Mouse (Mus musculus) left cerebral cortex, postnatal 10 days (tissue): ENCODE measurements around the gene Fam114a1. TPM values are rescaled to one million over a fixed set of nuclear protein-coding genes. Genes with fewer than 3 reads are reported as not detected.
A peak's percentile ranks its signal among the peaks of the same experiment; 100 is the strongest.

Experiments used
- DNase-seq, 2 experiments: peaks; one replicate each; pipeline ENCODE4 v3.0.0; 2021 to 2022; ENCODE audit warnings: low spot score in 2 of 2, mixed read lengths in 1 of 2; ENCODE audit errors: extremely low spot score in 1 of 2
- intact Hi-C: fragments of 180-260 bp; cut with DNase I; formaldehyde crosslinking; loops from one replicate; pipeline ENCODE4 v1.15.1; 2025
- total RNA-seq, 2 experiments: library from RNA; stranded (reverse); gene quantifications; 2 replicates each; pipeline ENCODE4 v1.2.3; 2021

Gene Fam114a1
- total RNA-seq, 2 experiments from 2014 or later: 7.2 to 8.4 TPM

- DNase-seq: no peak
Observed at GRCm38 (mm10) chr5:65002940-65003824, 33.3 kb downstream of the Fam114a1 start.

GRCm38 (mm10) chr5:65003946-65004535 lies 34.2 kb downstream of the Fam114a1 start:
- DNase-seq: no peak
- intact Hi-C loops: loop anchor here (1.0 to 10.0 kb wide), 3 partner anchors 128 to 391 kb away; partner anchors contain the start of genes Lias and Rpl9

More at GRCm38 (mm10) chr5:65002940-65003824, 33.3 kb downstream of the Fam114a1 start:
- intact Hi-C loops: loop anchor here (1.0 to 10.0 kb wide), 3 partner anchors 129 to 392 kb away; partner anchors contain the start of genes Lias and Rpl9

- DNase-seq: no peak
- intact Hi-C loops: loop anchor here (10.0 kb wide), 1 partner anchor 390 kb away; the partner anchor contains the start of genes Lias and Rpl9
Observed at GRCm38 (mm10) chr5:65005251-65005650, 35.4 kb downstream of the Fam114a1 start.

DNA sequence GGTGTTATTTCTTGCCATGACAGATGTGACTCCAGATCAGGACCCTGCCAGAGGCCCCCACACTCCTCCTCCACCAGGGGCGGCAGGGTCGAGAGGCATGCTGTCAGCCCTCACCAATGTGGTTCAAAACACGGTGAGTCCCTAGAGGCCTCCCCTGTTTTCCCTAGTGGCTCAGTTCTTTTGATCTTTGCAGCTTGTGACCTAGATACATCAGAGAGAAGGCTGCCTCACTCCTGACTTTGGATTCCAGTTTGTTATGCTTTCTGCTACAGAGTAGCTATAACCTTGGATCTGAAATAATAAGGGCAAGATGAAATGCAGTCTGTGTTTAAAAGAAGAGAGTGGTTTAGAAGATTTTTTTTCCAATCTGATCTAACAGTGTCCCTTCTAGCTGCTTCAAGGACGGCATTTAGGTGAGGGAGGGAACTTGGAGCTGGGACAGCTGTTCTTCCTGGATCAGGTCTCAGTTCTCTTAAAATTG lies 36.2 kb downstream of the Fam114a1 start:
- intact Hi-C loops: loop anchor here (10.0 kb wide), 1 partner anchor 389 kb away; the partner anchor contains the start of genes Lias and Rpl9
- DNase-seq: peak in 1 of 2 experiments; percentile 82

- intact Hi-C loops: no loop called here
- no peak for DNase-seq
Observed at GRCm38 (mm10) chr5:65011901-65012573, 42.2 kb downstream of the Fam114a1 start.

- no peak for DNase-seq
- intact Hi-C loops: no loop called here
Observed at GRCm38 (mm10) chr5:65015508-65015907, 45.6 kb downstream of the Fam114a1 start.

GRCm38 (mm10) chr5:65019109-65019508 lies 49.2 kb downstream of the Fam114a1 start:
- intact Hi-C loops: no loop called here
- DNase-seq: no peak

DNA sequence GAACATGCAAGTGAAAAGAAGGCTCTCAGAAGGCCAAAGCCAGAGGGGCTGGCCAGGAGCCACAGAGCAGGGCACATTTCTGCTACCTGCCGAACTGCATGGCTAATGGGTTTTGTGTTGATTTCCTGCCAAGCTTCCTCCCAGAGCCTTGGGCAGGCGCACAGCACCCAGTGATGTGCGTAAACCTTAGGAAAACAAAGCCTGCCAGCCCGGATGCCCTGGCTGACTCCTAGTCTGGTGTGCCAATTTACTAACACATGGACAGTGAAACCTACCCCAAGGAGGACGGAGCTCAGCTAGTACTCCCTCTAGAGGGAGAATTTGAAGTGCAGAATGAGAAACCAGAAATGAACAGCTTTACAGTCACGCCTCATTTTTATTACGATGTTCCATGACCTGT lies 50.0 kb downstream of the Fam114a1 start:
- intact Hi-C loops: no loop called here
- peak; percentile 33 to 40 for DNase-seq

GRCm38 (mm10) chr5:65022006-65022405 lies 52.1 kb downstream of the Fam114a1 start:
- DNase-seq: no peak
- intact Hi-C loops: no loop called here

DNA sequence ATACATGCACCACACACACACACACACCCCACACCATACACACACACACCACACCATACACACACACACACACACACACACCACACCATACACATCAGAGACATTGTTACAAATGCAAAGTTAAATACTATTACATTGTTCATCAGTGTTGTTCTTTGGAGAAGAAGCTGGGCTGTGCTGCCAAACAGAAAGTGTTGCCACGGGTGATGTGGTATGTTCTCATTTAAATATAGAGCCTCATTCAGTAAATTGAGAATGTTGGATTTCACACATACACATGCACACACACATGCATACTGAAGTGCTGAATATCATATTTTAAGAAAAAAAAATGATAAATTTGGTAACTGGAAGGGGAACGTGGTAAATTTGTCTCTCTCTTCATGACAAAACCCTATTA lies 54.8 kb downstream of the Fam114a1 start:
- intact Hi-C loops: no loop called here
- DNase-seq: no peak

- intact Hi-C loops: no loop called here
- no peak for DNase-seq
Observed at GRCm38 (mm10) chr5:65025916-65026315, 56.0 kb downstream of the Fam114a1 start.

DNA sequence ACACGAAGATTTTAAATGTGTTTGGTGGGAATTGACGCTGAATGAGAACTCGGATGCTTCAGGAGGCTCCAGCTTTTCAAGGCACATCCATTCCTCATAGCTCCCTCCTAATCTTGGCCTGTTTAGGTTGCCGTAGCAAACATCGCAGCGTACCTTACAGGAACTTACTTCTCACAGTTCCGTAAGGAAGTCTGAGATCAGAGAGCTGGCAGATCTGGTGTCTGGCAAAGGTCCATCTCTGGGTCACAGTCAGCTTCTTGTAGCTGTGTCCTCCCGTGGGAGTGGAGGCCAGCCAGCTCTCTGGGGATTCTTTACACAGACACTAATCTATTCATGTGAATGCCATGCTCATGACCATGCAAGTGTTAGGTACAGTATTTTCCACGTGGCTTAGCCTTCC lies 56.9 kb downstream of the Fam114a1 start:
- DNase-seq: peak in 1 of 2 experiments; percentile 61
- intact Hi-C loops: no loop called here

DNA sequence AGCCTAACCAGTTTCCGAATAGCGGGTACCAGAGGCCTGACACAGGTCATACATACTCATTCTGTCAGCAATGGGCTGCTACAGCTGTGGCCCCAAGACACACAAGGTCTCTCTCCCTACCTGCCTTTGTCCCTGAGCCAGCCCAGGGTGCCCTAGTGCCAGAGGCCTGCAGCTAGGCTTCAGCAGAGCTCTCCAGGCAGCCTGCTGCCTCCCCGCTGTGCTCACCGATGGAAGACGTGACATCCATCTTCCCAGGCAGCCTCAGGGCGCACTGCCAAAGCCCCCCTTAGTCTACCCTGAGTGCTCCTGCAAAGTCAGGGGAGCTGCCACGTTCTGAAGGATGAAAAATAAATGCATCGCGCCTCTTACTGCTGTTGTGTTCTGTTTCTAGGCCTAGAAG lies 58.1 kb downstream of the Fam114a1 start:
- peak in 1 of 2 experiments; percentile 39 for DNase-seq

DNA sequence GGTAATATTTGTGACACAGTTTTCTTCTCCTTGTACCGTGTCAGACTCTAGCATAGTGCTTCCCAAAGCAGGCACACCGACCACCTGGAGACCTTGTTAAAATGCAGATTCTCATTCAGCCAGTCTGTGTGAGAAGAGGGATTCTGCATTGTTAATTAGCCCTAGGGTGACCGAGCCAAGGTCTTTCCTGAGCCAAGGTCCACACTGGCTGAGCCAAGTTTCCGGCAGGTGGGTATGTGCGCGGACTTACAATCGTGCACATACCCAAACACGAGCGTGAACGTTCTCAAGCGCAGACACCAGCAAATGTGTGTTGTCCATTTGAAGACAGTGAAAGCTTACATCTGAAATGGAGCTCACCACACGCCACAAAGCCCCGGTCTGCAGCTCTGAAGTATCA lies 66.7 kb downstream of the Fam114a1 start:
- intact Hi-C loops: loop anchor here (5.0 kb wide), 1 partner anchor 96 kb away; no protein-coding TSS in a partner anchor
- DNase-seq: peak in 1 of 2 experiments; percentile 53

More for the DNA sequence above, 58.1 kb downstream of the Fam114a1 start:
- intact Hi-C loops: no loop called here

- intact Hi-C loops: loop anchor here (5.0 kb wide), 1 partner anchor 94 kb away; no protein-coding TSS in a partner anchor
- DNase-seq: no peak
Observed at GRCm38 (mm10) chr5:65038305-65038704, 68.4 kb downstream of the Fam114a1 start.

DNA sequence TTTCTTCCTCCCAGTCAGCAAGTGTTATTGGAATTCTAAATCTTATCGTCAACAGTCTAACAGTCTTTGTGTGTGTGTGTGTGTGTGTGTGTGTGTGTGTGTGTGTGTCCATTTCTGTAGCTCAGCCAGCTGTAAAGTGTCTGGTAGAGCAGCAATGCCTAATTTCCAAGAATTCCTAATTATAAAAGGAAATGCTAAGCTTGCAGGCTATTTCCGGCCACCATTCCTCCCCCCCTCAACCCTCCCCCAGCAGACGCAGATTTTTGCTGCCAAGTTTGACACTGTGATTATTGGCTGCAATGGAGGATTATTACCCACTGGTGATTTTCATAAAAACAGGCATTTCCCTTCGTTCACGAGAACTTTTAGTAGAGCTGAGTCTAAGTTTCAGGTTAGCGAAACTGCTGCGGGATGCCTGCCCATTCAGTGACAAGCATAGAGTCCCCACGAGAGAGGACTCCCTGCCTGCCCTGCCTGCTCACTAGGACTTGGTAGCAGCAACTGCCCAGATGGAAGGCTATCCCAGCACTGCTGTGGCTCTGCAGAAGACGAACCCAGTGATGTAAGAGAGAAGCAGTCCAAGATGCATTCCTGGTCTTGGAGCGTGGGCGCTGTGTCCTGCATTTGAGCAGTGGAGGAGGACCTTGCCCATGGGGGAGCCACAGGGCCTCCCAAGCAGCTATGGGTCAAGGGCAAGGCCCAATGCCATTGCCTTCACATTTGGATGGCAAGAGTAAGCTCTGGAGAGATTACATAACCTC lies 69.1 kb downstream of the Fam114a1 start:
- intact Hi-C loops: loop anchor here (5.0 kb wide), 1 partner anchor 93 kb away; no protein-coding TSS in a partner anchor
- DNase-seq: no peak

GRCm38 (mm10) chr5:65040463-65040862 lies 70.6 kb downstream of the Fam114a1 start:
- no peak for DNase-seq
- intact Hi-C loops: no loop called here

DNA sequence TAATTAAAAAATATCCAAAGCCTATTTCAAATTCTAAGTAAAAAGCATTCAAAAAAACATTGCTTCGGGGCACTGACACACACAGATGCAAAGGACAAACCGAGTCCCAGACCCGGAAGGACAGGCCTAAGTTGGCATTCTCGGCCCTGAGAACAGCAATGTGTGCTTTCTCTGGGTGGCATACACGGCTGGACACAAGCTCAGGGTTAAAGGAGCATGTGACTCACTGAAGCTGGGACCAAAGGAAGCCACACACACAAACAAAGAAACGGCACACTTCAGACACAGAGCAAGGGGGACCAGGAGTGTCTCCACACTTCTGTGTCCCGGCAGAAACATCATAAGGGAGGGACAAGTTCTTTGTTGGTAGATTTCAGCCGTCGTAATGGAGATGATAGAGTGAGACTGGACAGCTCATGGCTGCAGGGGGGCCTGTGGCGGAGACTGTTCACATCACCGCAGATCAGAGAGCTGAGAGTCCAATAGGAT lies 73.6 kb downstream of the Fam114a1 start:
- intact Hi-C loops: no loop called here
- no peak for DNase-seq
